Mouse (Mus musculus) Patski (cell line): Measurements from ENCODE around the gene Spint4. TPM values are rescaled to one million over a fixed set of nuclear protein-coding genes. Genes with fewer than 3 reads are reported as not detected.
"Not testable (repeated sequence)": the region's sequence is repeated elsewhere in the genome, so short reads cannot be mapped to it uniquely, and the experiment has no call there.

Experiments used
- ATAC-seq: fragments of 100-300 bp; one replicate; pipeline ENCODE4 v1.8.0; 2021
- CTCF ChIA-PET: fragments of 350-600 bp; sonication (Branson Sonifier 250); formaldehyde crosslinking; loops from one replicate; lab custom pipeline; 2022; ENCODE audit warnings: inconsistent platforms; lab: Charles Lee
- POLR2A ChIA-PET: fragments of 350-600 bp; sonication (Branson Sonifier 250); formaldehyde crosslinking; loops from one replicate; lab custom pipeline; 2022; ENCODE audit warnings: antibody characterized with exemption, inconsistent platforms; lab: Charles Lee
- DNase-seq: peaks from one replicate; pipeline ENCODE4 v3.0.0-alpha.2; 2011; ENCODE audit warnings: low read depth, low spot score
- H3K27me3 ChIP-seq: fragments of 371-371 bp; one replicate; pipeline ENCODE4 v1.5.1; 2021
- CTCF ChIP-seq: fragments of 100-300 bp; IDR thresholded peaks from one replicate; pipeline ENCODE4 v1.5.1; 2021
- in situ Hi-C: fragments of 300-500 bp; cut with MboI; formaldehyde crosslinking; loops from 3 replicates; pipeline ENCODE4 v1.11.1; 2018; ENCODE audit warnings: low pct_unique_long_range_greater_than_20kb, mixed read lengths
- polyA plus RNA-seq: library from polyadenylated mRNA; unstranded; gene quantifications from one replicate; pipeline ENCODE4 v1.2.3, GENCODE M21; 2021

Spint4 gene
- polyA plus RNA-seq, 1 experiment from 2014 or later: not detected

GRCm38 (mm10) chr2:164679906-164680305 is 18.4 kb upstream of the Spint4 start:
- in situ Hi-C loops: loop anchor here (5.0 kb wide), 1 partner anchor 47 kb away; no protein-coding TSS in a partner anchor
- ChIA-PET CTCF (no interaction called here), POLR2A (no interaction called here)
- TF ChIP-seq CTCF: no peak
- no peak for DNase-seq
- H3K27me3 ChIP-seq: no peaks in the 10 kb centered on the region
- ATAC-seq: no peak

DNA sequence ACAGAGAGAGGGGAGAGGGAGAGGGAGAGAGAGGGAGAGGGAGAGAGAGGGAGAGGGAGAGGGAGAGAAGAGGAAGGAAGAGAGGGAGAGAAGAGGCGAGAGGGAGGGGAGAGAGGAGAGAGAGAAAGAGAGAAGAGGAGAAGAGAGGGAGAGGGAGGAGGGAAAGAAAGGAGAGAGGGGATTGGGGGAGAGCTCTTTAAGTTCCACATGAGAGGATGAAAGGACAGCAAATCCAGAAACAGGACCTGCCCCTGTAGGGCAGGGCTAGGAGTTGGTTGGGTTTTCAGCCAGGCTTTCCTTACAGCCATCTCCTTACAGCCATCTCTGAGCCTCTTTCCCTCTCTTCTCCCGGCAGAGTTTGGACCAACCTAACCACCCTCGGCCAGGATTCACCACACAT is 13.5 kb upstream of the Spint4 start, which contains the start of gene Wfdc13:
Gene Wfdc13 (plus strand): TSS at position 301 of the 400 bp plus-strand sequence.
- ATAC-seq (no peak), DNase-seq (no peak)
- ChIA-PET CTCF (interaction anchor here (1.3 kb wide), 1 partner anchor 93 kb away, joined by 4 read pairs; no protein-coding TSS in a partner anchor), POLR2A (no interaction called here)
- in situ Hi-C loops: loop anchor here (5.0 kb wide), 1 partner anchor 42 kb away; no protein-coding TSS in a partner anchor
- H3K27me3 ChIP-seq: no peaks in the 10 kb centered on the region
- no peak for TF ChIP-seq CTCF

DNA sequence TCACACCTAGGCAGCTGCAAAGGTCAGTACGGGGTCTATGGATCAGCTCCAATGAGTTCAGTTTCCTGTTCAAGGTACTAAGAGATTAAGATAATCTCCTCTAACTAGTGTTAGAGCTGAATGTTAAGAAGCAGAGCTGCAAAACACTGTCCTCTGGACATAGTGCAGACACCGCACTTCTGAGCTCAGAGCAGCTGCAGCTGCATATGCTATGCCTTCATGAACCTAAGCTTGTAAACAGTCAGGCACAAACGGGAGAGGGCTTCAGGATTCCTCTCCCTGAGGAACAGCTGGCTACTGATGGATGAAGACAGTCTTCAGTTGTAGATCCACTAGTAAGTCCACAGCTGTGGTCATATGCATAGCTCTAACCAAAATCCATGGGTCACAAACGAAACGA is 2.7 kb downstream of the Spint4 start:
- H3K27me3 ChIP-seq: peaks cover 30% of the 10 kb centered on the region
- ATAC-seq (no peak), DNase-seq (no peak)
- ChIA-PET POLR2A (interaction anchor here (1.0 kb wide), 1 partner anchor 18 kb away, joined by 3 read pairs; no protein-coding TSS in a partner anchor), CTCF (interaction anchor here (0.9 to 1.6 kb wide), 3 partner anchors 9 to 18 kb away, joined by 3 to 4 read pairs (median 4); no protein-coding TSS in a partner anchor)
- in situ Hi-C loops: no loop called here
- TF ChIP-seq CTCF: no peak

DNA sequence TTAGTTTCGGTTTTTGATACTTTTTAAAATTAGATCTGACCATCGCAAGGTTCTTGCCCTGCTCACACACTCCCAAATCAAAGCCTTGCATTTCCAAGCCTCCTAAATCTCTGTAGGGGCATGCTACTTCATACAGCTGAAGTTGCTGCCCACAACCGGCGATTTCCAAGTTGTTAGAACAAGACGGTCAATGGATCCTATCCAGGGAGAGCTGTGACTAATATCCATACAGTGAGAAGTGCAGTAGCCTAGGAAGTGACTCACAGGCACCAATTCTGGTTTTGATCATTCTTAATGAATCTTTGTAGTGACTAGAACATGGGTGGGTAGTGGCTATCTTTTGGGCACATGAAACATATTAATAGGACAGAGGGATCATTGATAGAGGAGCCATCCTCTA is 3.5 kb downstream of the Spint4 start:
- ChIA-PET CTCF (interaction anchor here (1.4 to 1.6 kb wide), 2 partner anchors 8 to 17 kb away, joined by 4 read pairs; no protein-coding TSS in a partner anchor), POLR2A (interaction anchor here (1.0 kb wide), 1 partner anchor 17 kb away, joined by 3 read pairs; no protein-coding TSS in a partner anchor)
- ATAC-seq (no peak), DNase-seq (no peak)
- in situ Hi-C loops: no loop called here
- H3K27me3 ChIP-seq: peaks cover 30% of the 10 kb centered on the region
- no peak for TF ChIP-seq CTCF

GRCm38 (mm10) chr2:164704235-164704634 is 5.9 kb downstream of the Spint4 start:
- ATAC-seq: no peak
- CTCF ChIA-PET: no interaction called here
- POLR2A ChIA-PET: no interaction called here

DNA sequence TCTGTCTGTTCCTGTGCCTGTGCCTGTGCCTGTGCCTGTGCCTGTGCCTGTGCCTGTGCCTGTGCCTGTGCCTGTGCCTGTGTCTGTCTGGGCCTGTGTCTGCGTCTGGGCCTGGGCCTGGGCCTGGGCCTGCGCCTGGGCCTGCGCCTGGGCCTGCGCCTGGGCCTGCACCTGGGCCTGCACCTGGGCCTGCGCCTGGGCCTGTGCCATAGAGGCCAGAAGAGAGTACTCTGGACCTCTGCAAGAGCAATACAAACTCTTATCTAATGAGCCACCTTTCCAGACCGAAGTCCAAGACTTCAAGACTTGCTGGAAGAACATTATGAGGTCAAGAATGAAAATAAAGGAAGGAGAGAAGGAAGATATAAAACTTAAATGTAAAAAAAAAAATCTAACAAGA is 7.0 kb downstream of the Spint4 start:
- ATAC-seq: no peak
- ChIA-PET CTCF (no interaction called here), POLR2A (no interaction called here)
- in situ Hi-C loops: no loop called here
- TF ChIP-seq CTCF: no peak
- no peak for DNase-seq
- H3K27me3 ChIP-seq: peaks cover 19% of the 10 kb centered on the region

More at GRCm38 (mm10) chr2:164704235-164704634, 5.9 kb downstream of the Spint4 start:
- in situ Hi-C loops: no loop called here
- DNase-seq: no peak
- peak; percentile 14 for TF ChIP-seq CTCF
- peaks cover 18% of the 10 kb centered on the region for H3K27me3 ChIP-seq

GRCm38 (mm10) chr2:164705991-164706390 is 7.7 kb downstream of the Spint4 start:
- CTCF ChIA-PET: no interaction called here
- H3K27me3 ChIP-seq: peaks cover 14% of the 10 kb centered on the region
- ATAC-seq (no peak), DNase-seq (no peak)
- in situ Hi-C loops: no loop called here
- TF ChIP-seq CTCF: no peak
- POLR2A ChIA-PET: no interaction called here

DNA sequence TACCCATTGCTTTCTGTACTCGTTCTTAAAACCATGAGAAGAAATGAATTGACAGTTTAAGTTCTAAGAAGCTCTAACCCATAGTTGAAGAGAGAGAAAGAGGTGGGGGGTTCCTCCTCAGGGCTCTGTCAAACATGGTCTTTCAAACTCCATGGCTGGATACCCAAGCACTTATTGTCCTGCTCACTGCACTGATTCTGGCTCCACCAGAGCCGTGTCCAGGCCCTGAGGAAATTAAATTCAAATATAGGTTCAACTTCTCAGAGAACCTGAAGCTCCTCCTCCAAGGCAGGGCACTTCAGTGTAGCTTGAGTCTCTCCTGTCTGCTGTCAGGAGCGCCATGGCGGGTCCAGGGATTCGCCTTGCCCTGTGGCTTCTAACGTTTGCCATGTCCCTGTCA is 16.7 kb downstream of the Spint4 start, which contains the start of gene Spint5:
Gene Spint5 (plus strand): TSS at position 301 of the 400 bp plus-strand sequence.
- H3K27me3 ChIP-seq: peaks cover 17% of the 10 kb centered on the region
- DNase-seq: no peak
- no peak for TF ChIP-seq CTCF
- POLR2A ChIA-PET: no interaction called here
- in situ Hi-C loops: no loop called here
- CTCF ChIA-PET: no interaction called here
- ATAC-seq: no peak

- in situ Hi-C loops, DNase-seq, ATAC-seq, POLR2A ChIA-PET: not testable (repeated sequence)
- H3K27me3 ChIP-seq: peaks cover 17% of the 10 kb centered on the region
- CTCF ChIA-PET: interaction anchor here (1.2 kb wide), 1 partner anchor 125 kb away, joined by 3 read pairs; no protein-coding TSS in a partner anchor
Measured at GRCm38 (mm10) chr2:164716194-164716786, 18.0 kb downstream of the Spint4 start.

- TF ChIP-seq CTCF: no peak
- peaks cover 15% of the 10 kb centered on the region for H3K27me3 ChIP-seq
- in situ Hi-C loops: loop anchor here (5.0 kb wide), 1 partner anchor 131 kb away; the partner anchor contains the start of gene Eppin
- POLR2A ChIA-PET: no interaction called here
- no peak for ATAC-seq
- no peak for DNase-seq
- CTCF ChIA-PET: no interaction called here
Measured at GRCm38 (mm10) chr2:164723276-164723675, 25.0 kb downstream of the Spint4 start.
